Mouse (Mus musculus) ovary, adult 18-20 months (tissue): ENCODE measurements around the gene Cyp4f39.
"Not testable (repeated sequence)": the region's sequence is repeated elsewhere in the genome, so short reads cannot be mapped to it uniquely, and the experiment has no call there.

Source experiments
- DNase-seq: peaks from one replicate; pipeline ENCODE4 v3.0.0; 2022; ENCODE audit warnings: low spot score, mixed read lengths

Cyp4f39 gene

GRCm38 (mm10) chr17:32474954-32475560 lies 22.5 kb downstream of the Cyp4f39 start:
- DNase-seq = no peak

- no peak for DNase-seq
Measured at GRCm38 (mm10) chr17:32477204-32477603, 24.7 kb downstream of the Cyp4f39 start.

GRCm38 (mm10) chr17:32478727-32479126 lies 26.2 kb downstream of the Cyp4f39 start:
- no peak for DNase-seq

GRCm38 (mm10) chr17:32479554-32480506 lies 27.3 kb downstream of the Cyp4f39 start:
- DNase-seq = no peak

GRCm38 (mm10) chr17:32481766-32482165 lies 29.2 kb downstream of the Cyp4f39 start:
- no peak for DNase-seq

- DNase-seq = peak; percentile 72
Measured at GRCm38 (mm10) chr17:32483200-32483599, 30.7 kb downstream of the Cyp4f39 start.

- peak; percentile 28 for DNase-seq
Measured at GRCm38 (mm10) chr17:32492349-32492980, 39.9 kb downstream of the Cyp4f39 start.

- DNase-seq = peak; percentile 10
Measured at GRCm38 (mm10) chr17:32494601-32495000, 42.1 kb downstream of the Cyp4f39 start.

GRCm38 (mm10) chr17:32500511-32500910 lies 48.0 kb downstream of the Cyp4f39 start:
- not testable (repeated sequence) for DNase-seq

GRCm38 (mm10) chr17:32501051-32501450 lies 48.5 kb downstream of the Cyp4f39 start:
- no peak for DNase-seq

GRCm38 (mm10) chr17:32503111-32503510 lies 50.6 kb downstream of the Cyp4f39 start:
- DNase-seq = no peak

GRCm38 (mm10) chr17:32505851-32506728 lies 53.6 kb downstream of the Cyp4f39 start, which contains the start of gene Cyp4f17:
Gene Cyp4f17, plus strand, starts transcription at chr17:32506050.
- DNase-seq = peak; percentile 22

GRCm38 (mm10) chr17:32506729-32507245 lies 54.3 kb downstream of the Cyp4f39 start:
- no peak for DNase-seq

- DNase-seq = no peak
Measured at GRCm38 (mm10) chr17:32516126-32516525, 63.6 kb downstream of the Cyp4f39 start.

- no peak for DNase-seq
Measured at GRCm38 (mm10) chr17:32521981-32522380, 69.5 kb downstream of the Cyp4f39 start.

- no peak for DNase-seq
Measured at GRCm38 (mm10) chr17:32522386-32522785, 69.9 kb downstream of the Cyp4f39 start.

- DNase-seq = no peak
Measured at GRCm38 (mm10) chr17:32522816-32523215, 70.3 kb downstream of the Cyp4f39 start.

GRCm38 (mm10) chr17:32523895-32524294 lies 71.4 kb downstream of the Cyp4f39 start:
- no peak for DNase-seq

- DNase-seq = not testable (repeated sequence)
Measured at GRCm38 (mm10) chr17:32526341-32526740, 73.8 kb downstream of the Cyp4f39 start.

GRCm38 (mm10) chr17:32527748-32528147 lies 75.2 kb downstream of the Cyp4f39 start:
- DNase-seq = no peak
